Mouse (Mus musculus) kidney, adult 9 months (tissue): ENCODE results near the gene Olfr714.
A peak's percentile ranks its signal among the peaks of the same experiment; 100 is the strongest.
"Not testable (repeated sequence)": the region's sequence is repeated elsewhere in the genome, so short reads cannot be mapped to it uniquely, and the experiment has no call there.

Experiments
- DNase-seq: peaks from one replicate; pipeline ENCODE4 v3.0.0; 2022

Olfr714 gene

DNA sequence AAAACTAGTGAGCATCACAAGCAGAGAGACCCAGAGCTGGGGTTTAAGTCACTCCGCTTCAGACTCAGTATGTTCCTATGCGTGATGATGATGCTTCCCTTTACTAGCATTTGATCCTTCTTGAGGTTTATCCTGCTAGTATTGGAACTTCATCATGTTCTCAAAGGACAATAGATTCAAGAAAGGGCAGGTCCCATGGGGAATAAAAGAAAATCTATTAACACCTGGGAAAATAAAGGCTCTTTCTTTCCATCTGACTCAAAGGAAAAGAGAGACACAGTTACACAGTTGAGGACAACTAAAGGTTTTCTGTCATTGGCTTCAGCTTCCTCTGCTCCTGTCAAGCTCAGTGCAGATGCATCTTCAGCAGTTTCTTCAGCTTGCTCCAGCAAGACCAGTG lies at the start of gene Olfr714:
Olfr714 (plus strand) TSS at position 301 of the 400 bp plus-strand sequence.
- DNase-seq = no peak

DNA sequence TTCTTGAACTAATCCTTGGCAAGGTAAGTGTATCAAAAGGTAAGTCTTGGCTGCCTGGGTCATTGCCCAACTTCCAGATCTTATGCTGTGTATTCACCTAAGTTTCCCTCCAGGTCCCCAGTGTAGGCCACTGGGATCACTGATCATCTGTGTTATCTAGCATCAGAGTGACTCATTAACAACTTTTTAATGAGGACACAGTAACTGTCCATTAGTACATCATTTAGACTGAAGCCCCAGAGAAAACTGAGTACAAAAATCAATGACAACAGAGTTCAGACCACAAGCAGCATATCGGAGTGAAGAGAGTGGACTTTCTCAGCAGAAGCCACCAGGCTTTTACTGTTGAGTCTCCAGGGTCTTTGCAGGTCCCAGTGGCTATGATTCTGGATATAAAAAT lies 39.9 kb upstream of the Olfr714 start, which contains the start of gene Olfr713:
Olfr713 (plus strand) TSS at position 301 of the 400 bp plus-strand sequence.
- DNase-seq = no peak

DNA sequence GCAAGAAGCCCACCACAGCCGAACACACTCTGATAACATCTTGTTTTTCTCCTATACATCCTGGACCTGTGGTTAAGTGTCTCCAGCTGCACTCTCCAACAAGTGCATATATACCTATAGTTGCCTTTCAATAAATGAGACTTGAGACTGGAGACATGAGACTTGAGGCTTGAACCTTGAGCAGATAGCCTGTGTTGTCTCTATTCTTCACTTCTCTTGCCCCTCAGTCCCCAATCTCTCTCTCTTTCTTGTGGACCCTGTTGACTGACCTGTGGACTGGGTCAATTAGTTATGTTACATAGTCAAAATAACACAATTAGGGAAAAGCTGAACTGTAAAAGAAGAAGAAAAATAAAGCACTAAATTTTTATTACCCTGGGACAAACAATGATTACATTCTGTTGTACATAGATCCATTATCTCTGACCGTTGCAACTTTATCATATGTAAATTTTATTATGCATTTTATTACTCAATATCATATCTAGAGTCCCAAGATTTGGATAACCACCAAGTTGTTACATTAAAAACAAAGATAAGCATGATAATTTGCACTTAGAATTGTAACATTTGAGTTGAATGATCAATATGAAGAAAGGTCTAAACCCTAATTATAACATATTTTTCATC lies 30.7 kb upstream of the Olfr714 start:
- no peak for DNase-seq

DNA sequence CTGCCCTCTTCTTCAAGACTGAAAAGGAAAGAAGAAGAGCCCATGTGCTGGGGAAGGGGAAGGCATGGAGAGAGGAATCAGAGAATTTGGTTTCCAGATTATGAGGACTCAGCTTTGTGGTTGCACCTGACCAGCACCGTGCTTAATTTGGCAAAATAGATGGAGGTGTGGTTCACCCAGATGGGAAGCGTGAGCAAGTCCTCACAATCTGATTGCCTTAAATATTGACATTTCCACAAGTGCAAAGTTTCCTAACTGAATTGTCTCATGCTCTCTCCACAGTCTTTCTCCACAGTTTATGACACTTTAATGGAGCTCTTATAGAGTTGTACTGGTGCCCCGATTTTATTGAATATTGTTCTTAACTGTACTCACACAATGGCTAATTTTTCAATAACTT lies 27.6 kb upstream of the Olfr714 start:
- DNase-seq = no peak

DNA sequence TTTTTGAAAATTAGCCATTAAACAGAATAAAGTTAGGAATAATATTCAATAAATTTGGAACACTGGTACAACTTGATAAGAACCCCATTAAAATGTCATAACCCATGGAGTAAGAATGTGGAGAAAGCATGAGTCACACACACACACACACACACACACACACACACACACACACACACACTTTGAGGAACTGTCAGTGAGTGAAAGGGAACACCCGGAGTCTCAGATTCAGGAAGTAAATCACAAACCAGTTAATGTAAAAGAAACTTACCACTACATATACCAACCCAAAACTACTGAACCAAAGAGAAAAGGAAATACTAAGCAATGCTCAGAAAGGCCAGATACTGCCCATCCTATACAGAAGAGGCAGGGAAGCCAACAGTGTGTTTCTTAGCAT lies 26.4 kb upstream of the Olfr714 start:
- DNase-seq = no peak

DNA sequence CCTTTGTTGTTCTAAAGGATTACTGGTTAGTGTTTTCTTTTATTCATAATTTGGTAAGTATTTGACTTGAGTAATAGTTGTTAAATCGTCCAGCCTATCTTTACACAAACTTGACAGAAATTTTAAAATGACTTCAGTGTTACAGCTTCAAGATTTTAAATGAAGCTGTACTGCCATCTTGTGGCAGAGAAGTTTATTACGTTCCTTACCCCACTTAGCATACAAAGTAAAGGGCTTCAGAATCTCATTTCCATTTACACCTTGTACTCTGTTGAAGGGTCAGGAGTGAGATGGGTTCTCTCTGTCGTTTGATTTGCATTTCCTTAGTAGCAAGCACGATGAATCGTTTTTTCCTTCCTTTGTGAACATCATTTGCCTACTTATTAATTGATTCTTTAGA lies 24.9 kb upstream of the Olfr714 start:
- peak; percentile 74 for DNase-seq

DNA sequence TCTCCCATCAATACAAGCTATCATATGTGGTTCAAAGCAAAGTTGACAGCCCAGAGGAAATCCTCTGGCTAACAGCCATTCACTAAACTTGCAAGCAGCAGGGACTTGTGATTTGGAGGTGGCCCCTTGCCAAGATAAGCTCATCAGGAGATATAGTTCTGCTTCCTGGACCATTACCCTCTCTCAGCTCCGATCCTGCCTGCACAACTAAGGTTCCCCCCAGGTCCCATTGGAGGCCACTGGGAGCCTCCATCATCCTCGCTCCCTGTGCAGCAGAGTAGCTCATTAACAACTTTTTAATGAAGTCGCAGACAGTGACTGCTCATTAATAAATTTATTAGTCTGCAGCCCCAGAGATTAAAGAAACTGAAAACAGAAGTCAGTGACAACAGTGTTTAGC lies 23.2 kb upstream of the Olfr714 start:
- no peak for DNase-seq

DNA sequence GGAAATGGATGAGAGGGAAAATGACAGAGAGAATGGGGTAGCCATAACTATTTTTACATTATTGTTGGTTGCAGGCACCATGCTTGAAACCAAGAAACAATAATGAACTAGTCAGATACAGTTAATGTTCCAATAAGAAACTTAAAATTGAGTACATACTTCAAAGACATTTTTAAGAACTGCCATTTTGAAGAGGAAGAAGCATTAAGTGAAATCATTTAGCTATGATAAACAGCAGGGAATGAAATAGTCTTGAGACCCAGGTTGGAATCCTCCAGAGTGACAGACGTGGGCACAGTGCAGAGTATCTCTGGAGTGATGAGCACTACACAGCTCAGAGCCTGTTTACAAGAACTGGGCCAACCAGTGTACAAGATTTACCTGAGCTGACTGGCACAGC lies 22.1 kb downstream of the Olfr714 start, which contains the start of gene Olfr17:
Olfr17 (plus strand) TSS at position 301 of the 400 bp plus-strand sequence.
- no peak for DNase-seq

DNA sequence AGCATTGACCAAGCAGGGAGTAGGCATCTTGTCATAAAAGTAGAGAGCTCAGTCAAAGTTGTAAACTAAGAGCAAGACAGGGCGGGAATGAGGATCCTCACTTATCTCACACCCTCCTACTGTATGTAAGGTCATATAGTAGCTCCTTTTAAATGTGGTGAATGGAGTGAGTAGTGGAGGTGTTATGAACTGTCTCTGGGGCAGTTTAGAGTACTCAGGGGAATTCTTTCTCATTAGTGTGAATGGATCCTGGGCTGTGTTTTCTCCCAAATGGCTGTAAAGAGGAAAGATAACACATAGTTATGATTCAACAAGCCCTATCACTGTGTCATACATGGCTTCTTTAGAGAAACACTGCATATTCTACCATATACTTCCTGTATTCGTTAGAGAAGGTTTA lies 39.5 kb downstream of the Olfr714 start, which contains the start of gene Olfr715b:
Olfr715b (minus strand) TSS at position 101 of the 400 bp plus-strand sequence.
- not testable (repeated sequence) for DNase-seq
